15 mouse cellular contexts compared by ENCODE assay signal in the genomic region with DNA sequence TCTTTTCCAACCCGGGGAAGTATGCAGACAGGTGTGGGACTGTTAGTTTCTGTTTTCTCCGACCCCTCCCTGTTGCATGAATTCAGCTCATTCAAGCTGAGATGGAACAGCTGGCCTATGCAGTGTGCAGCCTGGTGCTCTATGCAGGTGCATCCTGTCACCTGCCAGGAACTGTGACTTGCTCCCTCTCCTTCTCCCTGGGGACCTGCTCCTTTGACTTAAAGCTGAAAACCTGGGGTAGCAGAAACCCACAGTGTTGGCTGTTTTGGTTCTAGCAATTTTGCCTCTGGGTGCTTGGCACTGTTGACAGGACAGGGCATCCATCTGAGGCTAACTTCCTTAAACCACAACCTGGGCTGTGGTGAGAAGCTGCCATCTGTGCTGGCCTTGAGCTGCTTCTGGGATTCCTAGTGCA. TPM values are rescaled to one million over a fixed set of nuclear protein-coding genes. Genes with fewer than 3 reads are reported as not detected.
DNase-seq lines count a peak whose midpoint lies in the region; ATAC-seq and TF ChIP-seq lines count a peak whose summit lies in the region.
"Had no signal": no experiment of that assay in that cellular context is flagged by ENCODE, and none has a peak within 500 bp of the region (broad histone marks: within the 10 kb centered on the region; RNA-seq: fewer than 3 reads in every experiment).

No protein-coding gene starts in this region.

- DNase-seq in heart, adult 2 months, result no peak
- peak; percentile 3 for DNase-seq in 3134 (ENCODE audit: extremely low read depth, insufficient read length, low spot score)
- peak; percentile 3 to 5 for DNase-seq in B cell, adult 2 months
- DNase-seq in splenic B cell, adult 2 months (ENCODE audit: low read depth, low spot score), result peak; percentile 36
- no peak for DNase-seq in kidney, adult 9 months
- DNase-seq in left cerebral cortex, adult 2 months (ENCODE audit: extremely low spot score in 1 of 2, low spot score in 2 of 2), result no peak
- no peak for DNase-seq in cerebellum, adult 2 months
- DNase-seq: cerebellum, postnatal 14 days; kidney, adult 2 months; lung, postnatal 4 days had no signal

- peak; percentile 58; the same call in 1 of the 2 replicates for ATAC-seq in heart, embryonic 16.5 days (replicated peaks; ENCODE audit: extremely low read depth, insufficient read depth, low FRiP score)
- ATAC-seq: midbrain, embryonic 15.5 days had no signal

- no peaks in the 10 kb centered on the region for H3K9me3 ChIP-seq in heart, embryonic 16.5 days (replicated peaks; ENCODE audit: control insufficient read depth, low read length)
- H3K9me3 ChIP-seq: midbrain, embryonic 15.5 days had no signal

- WGBS in heart, embryonic 16.5 days, result 58% methylated on average over 2 of the region's 2 CpGs
- 44% methylated on average over 2 of the region's 2 CpGs for whole genome bisulfite sequencing in heart, adult 2 months
- 23% methylated on average over 2 of the region's 2 CpGs for WGBS in cerebellum, adult 2 months

- no peak overlapping the region for H3K4me2 ChIP-seq in heart, embryonic 16.5 days (ENCODE audit: low read depth, low read length)
- H3K4me2 ChIP-seq: hindbrain, embryonic 14.5 days; midbrain, embryonic 15.5 days had no signal

- TF ChIP-seq POLR2A in heart, adult 2 months (IDR thresholded peaks at IDR 0.05; ENCODE audit: insufficient read depth, low read depth, low read length), result no peak
- no peak for TF ChIP-seq POLR2A in cerebellum, adult 2 months (IDR thresholded peaks at IDR 0.05; ENCODE audit: borderline replicate concordance, insufficient read depth, low read length)

- no peaks in the 10 kb centered on the region for H3K36me3 ChIP-seq in heart, embryonic 16.5 days (ENCODE audit: control insufficient read depth, insufficient read depth)
- no peaks in the 10 kb centered on the region for H3K36me3 ChIP-seq in heart, adult 2 months (ENCODE audit: control insufficient read depth, insufficient read depth, low read length)
- no peaks in the 10 kb centered on the region for H3K36me3 ChIP-seq in splenic B cell, adult 2 months (ENCODE audit: control insufficient read depth, insufficient read depth, low read length, poor library complexity, severe bottlenecking)
- H3K36me3 ChIP-seq: midbrain, embryonic 15.5 days had no signal

- TF ChIP-seq CTCF in heart, adult 2 months (IDR thresholded peaks at IDR 0.05), result no peak
- no peak for TF ChIP-seq CTCF in left cerebral cortex, adult 2 months (IDR thresholded peaks at IDR 0.05)
- no peak for TF ChIP-seq CTCF in cerebellum, adult 2 months (IDR thresholded peaks at IDR 0.05; ENCODE audit: borderline replicate concordance, insufficient read depth, low read depth, low read length)

- H3K27ac ChIP-seq in heart, embryonic 16.5 days (ENCODE audit: low read length), result no peak overlapping the region
- no peak overlapping the region for H3K27ac ChIP-seq in heart, adult 2 months
- no peak overlapping the region for H3K27ac ChIP-seq in left cerebral cortex, adult 2 months
- H3K27ac ChIP-seq in cerebellum, adult 2 months (ENCODE audit: insufficient read depth, low read length), result no peak overlapping the region
- H3K27ac ChIP-seq: hindbrain, embryonic 14.5 days; midbrain, embryonic 15.5 days had no signal

- H3K79me2 ChIP-seq in heart, adult 2 months (replicated peaks; ENCODE audit: control insufficient read depth, insufficient read depth, low read length), result no peaks in the 10 kb centered on the region

- TF ChIP-seq EP300 in heart, adult 2 months (IDR thresholded peaks at IDR 0.05; ENCODE audit: insufficient read depth, low read depth, low read length), result no peak

- H3K4me1 ChIP-seq in heart, embryonic 16.5 days (ENCODE audit: control insufficient read depth, insufficient read depth, low read length), result no peaks in the 10 kb centered on the region
- H3K4me1 ChIP-seq in heart, adult 2 months (ENCODE audit: control insufficient read depth, insufficient read depth, low read length), result no peaks in the 10 kb centered on the region
- H3K4me1 ChIP-seq in cerebellum, adult 2 months (ENCODE audit: control insufficient read depth, insufficient read depth, low read length), result no peaks in the 10 kb centered on the region
- H3K4me1 ChIP-seq: midbrain, embryonic 15.5 days had no signal

- no peak overlapping the region for H3K4me3 ChIP-seq in heart, embryonic 16.5 days (ENCODE audit: low read length)
- no peak overlapping the region for H3K4me3 ChIP-seq in heart, adult 2 months
- no peak overlapping the region for H3K4me3 ChIP-seq in left cerebral cortex, adult 2 months
- no peak overlapping the region for H3K4me3 ChIP-seq in cerebellum, adult 2 months (replicated peaks; ENCODE audit: insufficient read depth, low read depth, low read length)
- H3K4me3 ChIP-seq: midbrain, embryonic 15.5 days had no signal

- no peaks in the 10 kb centered on the region for H3K27me3 ChIP-seq in heart, embryonic 16.5 days (ENCODE audit: control insufficient read depth, insufficient read depth, low read length)
- no peaks in the 10 kb centered on the region for H3K27me3 ChIP-seq in heart, adult 2 months (ENCODE audit: control insufficient read depth, insufficient read depth, low read length)
- no peaks in the 10 kb centered on the region for H3K27me3 ChIP-seq in splenic B cell, adult 2 months (ENCODE audit: control insufficient read depth, insufficient read depth, low read length, poor library complexity, severe bottlenecking)
- no peaks in the 10 kb centered on the region for H3K27me3 ChIP-seq in cerebellum, adult 2 months (ENCODE audit: control insufficient read depth, insufficient read depth, low read length)
- H3K27me3 ChIP-seq: midbrain, embryonic 15.5 days had no signal

- intact Hi-C loops in heart, adult 2 months (cut with DNase I), result no loop called here
- intact Hi-C loops in left cerebral cortex, adult 2 months (cut with DNase I), result no loop called here

- no peak overlapping the region for H3K9ac ChIP-seq in heart, embryonic 16.5 days (ENCODE audit: low read length)
- no peak overlapping the region for H3K9ac ChIP-seq in heart, adult 2 months (ENCODE audit: low read depth, low read length)
- H3K9ac ChIP-seq: hindbrain, embryonic 14.5 days; midbrain, embryonic 15.5 days had no signal

RNA-seq across cellular contexts. Expression of a gene that starts 30.8 kb away (rescaled TPM):
- 0.05 and 0.17 TPM in 2 replicates for polyA plus RNA-seq in heart, embryonic 16.5 days (2015; fragmentation: Nextera tagmentation; extraction: Ambion mirVana)
- under 1 TPM in 1 of 2 experiments, not detected in 1; 0.13 TPM for total RNA-seq in heart, adult 2 months (2021)
- 0.04 TPM in 1 of 2 replicates, not detected in the other for polyA plus RNA-seq in heart, adult 2 months (2012; rRNA removed)
- under 1 TPM; 0.28 to 0.29 TPM for total RNA-seq in left cerebral cortex, adult 2 months (2021)
- 0.11 and 0.19 TPM in 2 replicates for polyA plus RNA-seq in cerebellum, adult 2 months (2012; rRNA removed)
- polyA plus RNA-seq: gonadal fat pad, adult 2 months; liver, embryonic 16.5 days had no signal

Comparison
In these comparisons a context has a peak if more than half of its experiments do, and no peak if none do; other contexts are left out.
1. DNase-seq: peak in 3134 (single experiment), B cell, adult 2 months (2 of 2) and splenic B cell, adult 2 months (single experiment); none in heart, adult 2 months (0 of 2), kidney, adult 9 months (single experiment), left cerebral cortex, adult 2 months (0 of 2) and cerebellum, adult 2 months (0 of 2).